Mouse (Mus musculus) cerebellum, adult 2 months (tissue): ENCODE results near the gene Cog2. TPM values are rescaled to one million over a fixed set of nuclear protein-coding genes. Genes with fewer than 3 reads are reported as not detected.

Experiments used
- DNase-seq, 2 experiments: peaks; one replicate each; pipeline ENCODE4 v3.0.0; 2021
- H3K27ac ChIP-seq: fragments of 200-500 bp; 2 replicates; pipeline ENCODE4 v1.5.1; 2012; ENCODE audit warnings: low read length, control low read depth, inconsistent platforms; ENCODE audit not compliant: insufficient read depth
- H3K27me3 ChIP-seq: fragments of 200-500 bp; 2 replicates; pipeline ENCODE4 v1.6.1; 2012; ENCODE audit warnings: inconsistent platforms, mild to moderate bottlenecking, low read length, moderate library complexity; ENCODE audit not compliant: control insufficient read depth, insufficient read depth
- H3K4me1 ChIP-seq: fragments of 200-500 bp; 2 replicates; pipeline ENCODE4 v1.6.1; 2011; ENCODE audit warnings: low read length; ENCODE audit not compliant: control insufficient read depth, insufficient read depth
- H3K4me3 ChIP-seq: fragments of 200-500 bp; replicated peaks from 2 replicates; pipeline ENCODE3; 2011; ENCODE audit warnings: mild to moderate bottlenecking, low read depth, low read length, control low read depth; ENCODE audit not compliant: insufficient read depth
- CTCF ChIP-seq: fragments of 200-500 bp; IDR thresholded peaks from 2 replicates; pipeline ENCODE4 v1.5.1; 2011; ENCODE audit warnings: low read depth, mild to moderate bottlenecking, control low read depth, low read length, moderate library complexity, borderline replicate concordance; ENCODE audit not compliant: insufficient read depth
- POLR2A ChIP-seq: fragments of 200-500 bp; IDR thresholded peaks from 2 replicates; pipeline ENCODE4 v1.6.1; 2011; ENCODE audit warnings: low read length, control low read depth, borderline replicate concordance; ENCODE audit not compliant: insufficient read depth
- WGBS: fragments of 180-500 bp; shearing (Covaris S2); methylation state at CpG from one replicate; pipeline ENCODE4 v1.1.7; 2018; 5-methylcytosine and 5-hydroxymethylcytosine counted together
- polyA plus RNA-seq: library from polyadenylated mRNA; depleted of rRNA; stranded (reverse); fragments of >200 nt; gene quantifications from 2 replicates; pipeline ENCODE4 v1.2.3, GENCODE M21; 2012

Cog2 gene
- polyA plus RNA-seq, 1 experiment: 38.4 TPM

- no peak for DNase-seq
- H3K4me1 ChIP-seq: peaks cover 8% of the 10 kb centered on the region
- H3K4me3 ChIP-seq: peak overlapping the region; percentile 48
- 78% methylated on average over 6 of the region's 6 CpGs for WGBS
- no peak overlapping the region for H3K27ac ChIP-seq
- TF ChIP-seq POLR2A: no peak
- TF ChIP-seq CTCF: no peak
- no peaks in the 10 kb centered on the region for H3K27me3 ChIP-seq
Measured at GRCm38 (mm10) chr8:124521946-124522345, 1.4 kb downstream of the Cog2 start.

GRCm38 (mm10) chr8:124526261-124526660 is 5.7 kb downstream of the Cog2 start:
- Histone ChIP-seq H3K27ac (no peak overlapping the region), H3K27me3 (no peaks in the 10 kb centered on the region), H3K4me3 (no peak overlapping the region), H3K4me1 (peaks cover 23% of the 10 kb centered on the region)
- DNase-seq: no peak
- 46% methylated on average over 11 of the region's 11 CpGs for WGBS
- no peak for TF ChIP-seq CTCF
- no peak for TF ChIP-seq POLR2A

- Histone ChIP-seq H3K4me1 (peaks cover 28% of the 10 kb centered on the region), H3K27me3 (no peaks in the 10 kb centered on the region), H3K27ac (peak overlapping the region; percentile 70), H3K4me3 (no peak overlapping the region)
- 8% methylated on average over 14 of the region's 14 CpGs for WGBS
- DNase-seq: peak; percentile 87 to 91
- no peak for TF ChIP-seq POLR2A
- TF ChIP-seq CTCF: peak; percentile 43; the same call in 1 of the 2 replicates
Measured at GRCm38 (mm10) chr8:124530076-124530475, 9.5 kb downstream of the Cog2 start.

- Histone ChIP-seq H3K27ac (peak overlapping the region; percentile 70), H3K4me1 (peaks cover 28% of the 10 kb centered on the region), H3K27me3 (no peaks in the 10 kb centered on the region), H3K4me3 (no peak overlapping the region)
- DNase-seq: peak in 1 of 2 experiments; percentile 67
- WGBS: 2% methylated on average over 7 of the region's 7 CpGs
- TF ChIP-seq CTCF: no peak
- no peak for TF ChIP-seq POLR2A
Measured at GRCm38 (mm10) chr8:124530556-124530955, 10.0 kb downstream of the Cog2 start.

GRCm38 (mm10) chr8:124530996-124531395 is 10.4 kb downstream of the Cog2 start:
- Histone ChIP-seq H3K27me3 (no peaks in the 10 kb centered on the region), H3K27ac (peak overlapping the region; percentile 70), H3K4me1 (peaks cover 28% of the 10 kb centered on the region), H3K4me3 (no peak overlapping the region)
- peak; percentile 46 to 54 for DNase-seq
- 11% methylated on average over 4 of the region's 4 CpGs for WGBS
- no peak for TF ChIP-seq POLR2A
- TF ChIP-seq CTCF: no peak

- H3K27ac ChIP-seq: no peak overlapping the region
Measured at GRCm38 (mm10) chr8:124532626-124533025, 12.1 kb downstream of the Cog2 start.

GRCm38 (mm10) chr8:124535451-124535850 is 14.9 kb downstream of the Cog2 start:
- peaks cover 22% of the 10 kb centered on the region for H3K4me1 ChIP-seq
- no peaks in the 10 kb centered on the region for H3K27me3 ChIP-seq
- no peak overlapping the region for H3K27ac ChIP-seq
- no peak for DNase-seq
- TF ChIP-seq CTCF: no peak
- no peak for TF ChIP-seq POLR2A
- 98% methylated on average over 5 of the region's 5 CpGs for WGBS
- H3K4me3 ChIP-seq: no peak overlapping the region

More at GRCm38 (mm10) chr8:124532626-124533025, 12.1 kb downstream of the Cog2 start:
- no peaks in the 10 kb centered on the region for H3K27me3 ChIP-seq
- WGBS: 85% methylated on average over 3 of the region's 3 CpGs
- no peak for DNase-seq
- H3K4me1 ChIP-seq: peaks cover 28% of the 10 kb centered on the region
- TF ChIP-seq CTCF: no peak
- TF ChIP-seq POLR2A: no peak
- H3K4me3 ChIP-seq: no peak overlapping the region

GRCm38 (mm10) chr8:124540906-124541305 is 20.3 kb downstream of the Cog2 start:
- Histone ChIP-seq H3K4me1 (peaks cover 30% of the 10 kb centered on the region), H3K27me3 (no peaks in the 10 kb centered on the region), H3K4me3 (no peak overlapping the region), H3K27ac (no peak overlapping the region)
- TF ChIP-seq CTCF: no peak
- no peak for TF ChIP-seq POLR2A
- WGBS: 95% methylated on average over 12 of the region's 12 CpGs
- no peak for DNase-seq
